Mouse (Mus musculus): Measurements from ENCODE around the gene Slc6a16.
A peak's percentile ranks its signal among the peaks of the same experiment; 100 is the strongest.

Gene Slc6a16

GRCm38 (mm10) chr7:45240633-45241388, at the start of gene Slc6a16:
Gene Slc6a16 (plus strand): TSS chr7:45241085.
- DNase-seq (ENCODE audit: low spot score): no peak

GRCm38 (mm10) chr7:45191161-45191560, 49.7 kb upstream of the Slc6a16 start:
- DNase-seq (ENCODE audit: low spot score): no peak

GRCm38 (mm10) chr7:45191803-45192363, 49.0 kb upstream of the Slc6a16 start:
- no peak for DNase-seq (ENCODE audit: low spot score)

- DNase-seq (ENCODE audit: low spot score): no peak
Observed at GRCm38 (mm10) chr7:45192585-45193310, 48.1 kb upstream of the Slc6a16 start.

- DNase-seq (ENCODE audit: low spot score): no peak
Observed at GRCm38 (mm10) chr7:45193406-45193805, 47.5 kb upstream of the Slc6a16 start.

- DNase-seq (ENCODE audit: low spot score): no peak
Observed at GRCm38 (mm10) chr7:45193871-45194785, 46.8 kb upstream of the Slc6a16 start.

GRCm38 (mm10) chr7:45195341-45196175, 45.3 kb upstream of the Slc6a16 start:
- no peak for DNase-seq (ENCODE audit: low spot score)

- DNase-seq (ENCODE audit: low spot score): no peak
Observed at GRCm38 (mm10) chr7:45196176-45196535, 44.7 kb upstream of the Slc6a16 start.

- DNase-seq (ENCODE audit: low spot score): no peak
Observed at GRCm38 (mm10) chr7:45196994-45197393, 43.9 kb upstream of the Slc6a16 start.

GRCm38 (mm10) chr7:45198435-45198834, 42.5 kb upstream of the Slc6a16 start:
- DNase-seq (ENCODE audit: low spot score): peak; percentile 78

- DNase-seq (ENCODE audit: low spot score): no peak
Observed at GRCm38 (mm10) chr7:45198961-45199360, 41.9 kb upstream of the Slc6a16 start.

GRCm38 (mm10) chr7:45202654-45203053, 38.2 kb upstream of the Slc6a16 start:
- no peak for DNase-seq (ENCODE audit: low spot score)

GRCm38 (mm10) chr7:45204380-45205143, 36.3 kb upstream of the Slc6a16 start, which contains the start of gene Ccdc155:
Gene Ccdc155 (minus strand): TSS chr7:45204892.
- DNase-seq (ENCODE audit: low spot score): peak; percentile 94

GRCm38 (mm10) chr7:45208260-45208659, 32.6 kb upstream of the Slc6a16 start:
- no peak for DNase-seq (ENCODE audit: low spot score)

GRCm38 (mm10) chr7:45211070-45211469, 29.8 kb upstream of the Slc6a16 start:
- no peak for DNase-seq (ENCODE audit: low spot score)

- no peak for DNase-seq (ENCODE audit: low spot score)
Observed at GRCm38 (mm10) chr7:45211851-45212251, 29.0 kb upstream of the Slc6a16 start, which contains the start of gene Dkkl1. Gene Dkkl1 (minus strand): TSS chr7:45212147.

GRCm38 (mm10) chr7:45212356-45212755, 28.5 kb upstream of the Slc6a16 start:
- DNase-seq (ENCODE audit: low spot score): no peak

- DNase-seq (ENCODE audit: low spot score): no peak
Observed at GRCm38 (mm10) chr7:45213708-45214107, 27.2 kb upstream of the Slc6a16 start.

GRCm38 (mm10) chr7:45215673-45216441, 25.0 kb upstream of the Slc6a16 start, which contains the start of gene Tead2:
Gene Tead2 (plus strand): TSS chr7:45215753.
- peak; percentile 29 for DNase-seq (ENCODE audit: low spot score)

Data from lung, postnatal 25 days (tissue).